Mouse (Mus musculus) fat pad, adult 2 months (tissue): ENCODE data around the gene Gm1113.

ENCODE experiments used
- DNase-seq: peaks from one replicate; pipeline ENCODE4 v3.0.0-alpha.2; 2011; ENCODE audit warnings: low read depth, low spot score; ENCODE audit errors: extremely low read depth

Gene Gm1113

DNA sequence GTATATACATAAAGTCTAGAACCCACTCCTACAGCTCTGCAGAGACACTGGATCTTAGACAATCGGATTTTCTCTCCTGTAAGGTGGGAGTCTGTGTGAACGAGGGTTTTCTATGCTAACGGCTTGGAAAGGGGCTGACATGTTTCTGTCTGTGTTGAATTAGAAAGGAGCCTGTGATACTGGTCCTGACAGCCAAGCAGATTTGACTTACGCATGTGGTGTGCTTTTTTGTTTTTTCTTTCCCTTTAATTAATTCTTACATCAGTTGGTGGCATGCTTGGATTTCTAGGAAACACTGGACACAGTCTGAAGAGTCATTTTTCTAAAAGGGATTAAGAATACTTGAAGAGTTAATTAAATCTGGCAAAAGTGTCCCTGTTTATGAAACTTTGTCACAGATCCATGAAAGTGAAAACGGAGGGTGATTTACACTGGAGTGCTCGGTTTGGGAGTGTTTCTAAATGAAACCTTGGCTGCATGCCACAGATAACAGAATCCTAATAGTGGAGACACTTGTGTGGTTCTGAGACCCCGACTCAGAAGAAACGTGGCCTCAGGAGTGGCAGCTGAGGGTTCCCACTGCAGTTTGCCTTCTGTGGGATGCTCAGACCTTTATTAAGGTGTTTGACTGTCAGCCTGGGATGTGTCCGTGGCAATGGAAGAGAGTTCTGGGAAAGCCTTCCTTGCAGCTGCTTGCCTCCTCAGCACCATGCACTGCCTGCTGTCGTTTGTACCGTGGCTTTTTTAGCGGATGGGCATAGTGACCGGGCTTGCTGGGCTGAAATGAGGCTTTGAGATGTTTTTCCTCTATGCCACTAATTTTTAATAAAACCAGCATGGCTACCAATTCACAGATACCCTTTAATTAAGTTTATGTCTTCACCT, 35.8 kb downstream of the Gm1113 start:
- DNase-seq = no peak

DNA sequence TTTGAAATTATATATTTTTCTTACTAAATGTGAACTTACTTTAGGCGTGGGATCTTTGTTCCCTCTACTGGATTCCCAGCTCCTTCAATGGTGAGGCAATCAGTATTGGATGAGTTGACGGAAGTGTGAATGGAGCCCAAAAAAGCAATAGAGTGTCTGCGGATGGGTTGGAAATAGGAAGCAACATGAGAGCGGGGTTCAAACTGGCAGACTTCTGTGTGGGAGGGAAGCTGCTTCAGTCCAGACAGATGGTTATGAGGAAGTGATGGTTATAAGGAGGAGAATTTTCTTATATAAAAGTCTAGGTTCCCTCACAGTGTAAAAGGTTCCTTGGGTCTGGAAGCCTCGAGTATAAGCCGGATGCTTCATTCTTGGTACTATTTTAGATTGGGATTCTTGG, 38.6 kb downstream of the Gm1113 start:
- no peak for DNase-seq

DNA sequence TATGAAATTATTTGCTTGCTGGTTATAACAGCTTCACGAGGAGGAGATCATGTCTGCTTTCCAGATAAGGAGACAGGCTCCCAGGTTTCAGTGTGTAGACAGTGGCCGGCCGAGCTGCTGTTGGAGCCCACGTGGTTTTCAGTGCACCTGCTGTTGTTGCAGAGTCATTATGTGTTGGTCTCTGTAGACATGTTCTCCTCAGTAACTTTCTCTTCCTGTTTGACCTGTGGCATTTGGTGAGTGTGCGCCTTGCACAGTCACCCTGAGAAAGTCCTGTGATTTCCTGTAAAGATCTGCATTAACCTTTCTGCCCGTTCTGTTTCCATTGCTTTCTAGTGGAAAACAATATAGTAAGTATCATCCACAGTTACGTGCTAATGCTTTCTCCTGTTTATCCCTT, 42.7 kb downstream of the Gm1113 start:
- no peak for DNase-seq

- DNase-seq = no peak
Observed at GRCm38 (mm10) chr9:35474104-35474724, 43.9 kb downstream of the Gm1113 start.

- DNase-seq = no peak
Observed at GRCm38 (mm10) chr9:35468913-35469312, 49.2 kb downstream of the Gm1113 start.

GRCm38 (mm10) chr9:35467264-35467817, 50.7 kb downstream of the Gm1113 start:
- no peak for DNase-seq

DNA sequence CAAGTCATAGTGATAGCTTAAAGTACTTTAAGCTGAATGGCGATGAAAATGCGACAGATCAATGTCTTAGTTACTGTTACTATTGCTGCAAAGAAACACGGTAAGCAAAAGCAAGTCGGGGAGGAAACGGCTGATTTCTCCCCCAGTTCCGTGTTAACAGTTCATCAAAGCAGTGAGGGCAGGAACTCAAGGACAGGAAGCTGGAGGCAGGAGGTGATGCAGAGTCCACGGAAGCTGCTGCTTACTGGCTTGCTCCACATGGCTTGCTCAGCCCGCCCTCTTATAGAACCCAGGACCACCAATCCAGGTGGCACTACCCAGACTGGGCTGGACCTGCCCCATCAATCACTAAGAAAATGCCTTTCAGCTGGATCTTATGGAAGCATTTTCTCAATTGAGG, 58.5 kb downstream of the Gm1113 start:
- no peak for DNase-seq
